Mouse (Mus musculus) layer of hippocampus, adult 18-20 months (tissue): ENCODE results near the gene Ugt1a5. TPM values are rescaled to one million over a fixed set of nuclear protein-coding genes. Genes with fewer than 3 reads are reported as not detected.

Experiments
- DNase-seq, 2 experiments: peaks; one replicate each; pipeline ENCODE4 v3.0.0; 2022; ENCODE audit warnings: low spot score in 2 of 2
- total RNA-seq, 2 experiments: library from RNA; stranded (reverse); gene quantifications; 2 replicates each; pipeline ENCODE4 v1.2.3; 2021

Ugt1a5 gene
- total RNA-seq, 2 experiments from 2014 or later = 0.25 TPM; not detected in 1

- DNase-seq = no peak
Measured at GRCm38 (mm10) chr1:88195687-88196086, 29.9 kb downstream of the Ugt1a5 start.

- DNase-seq = no peak
Measured at GRCm38 (mm10) chr1:88197443-88197842, 31.6 kb downstream of the Ugt1a5 start.

GRCm38 (mm10) chr1:88199996-88200395, 34.2 kb downstream of the Ugt1a5 start:
- DNase-seq = no peak

- DNase-seq = no peak
Measured at GRCm38 (mm10) chr1:88200456-88200855, 34.6 kb downstream of the Ugt1a5 start, which contains the start of gene Ugt1a2. Gene Ugt1a2 (plus strand): TSS chr1:88200601.

GRCm38 (mm10) chr1:88205294-88205922, 39.6 kb downstream of the Ugt1a5 start, which contains the start of gene Dnajb3:
Gene Dnajb3 (minus strand): TSS chr1:88205782.
- DNase-seq = peak; percentile 83 to 91

GRCm38 (mm10) chr1:88206843-88207479, 41.1 kb downstream of the Ugt1a5 start:
- DNase-seq = no peak

- peak in 1 of 2 experiments; percentile 2 for DNase-seq
Measured at GRCm38 (mm10) chr1:88211812-88212211, 46.0 kb downstream of the Ugt1a5 start, which contains the start of gene Ugt1a1. Gene Ugt1a1 (plus strand): TSS chr1:88211959.

- peak in 1 of 2 experiments; percentile 3 for DNase-seq
Measured at GRCm38 (mm10) chr1:88212341-88213045, 46.7 kb downstream of the Ugt1a5 start.

- DNase-seq = no peak
Measured at GRCm38 (mm10) chr1:88213061-88213460, 47.2 kb downstream of the Ugt1a5 start.

GRCm38 (mm10) chr1:88213766-88214461, 48.1 kb downstream of the Ugt1a5 start:
- peak in 1 of 2 experiments; percentile 2 for DNase-seq

GRCm38 (mm10) chr1:88214462-88214952, 48.7 kb downstream of the Ugt1a5 start:
- no peak for DNase-seq

- DNase-seq = no peak
Measured at GRCm38 (mm10) chr1:88215466-88216380, 49.9 kb downstream of the Ugt1a5 start.

- no peak for DNase-seq
Measured at GRCm38 (mm10) chr1:88216551-88216950, 50.7 kb downstream of the Ugt1a5 start.

- DNase-seq = peak in 1 of 2 experiments; percentile 1
Measured at GRCm38 (mm10) chr1:88217144-88217543, 51.3 kb downstream of the Ugt1a5 start.

GRCm38 (mm10) chr1:88217576-88217975, 51.8 kb downstream of the Ugt1a5 start:
- peak in 1 of 2 experiments; percentile 2 for DNase-seq

- peak in 1 of 2 experiments; percentile 15 for DNase-seq
Measured at GRCm38 (mm10) chr1:88218051-88218450, 52.2 kb downstream of the Ugt1a5 start.

GRCm38 (mm10) chr1:88218591-88218990, 52.8 kb downstream of the Ugt1a5 start:
- peak in 1 of 2 experiments; percentile 2 for DNase-seq

- peak in 1 of 2 experiments; percentile 2 for DNase-seq
Measured at GRCm38 (mm10) chr1:88219054-88219453, 53.2 kb downstream of the Ugt1a5 start.

- DNase-seq = peak in 1 of 2 experiments; percentile 1
Measured at GRCm38 (mm10) chr1:88220336-88220735, 54.5 kb downstream of the Ugt1a5 start.

- DNase-seq = no peak
Measured at GRCm38 (mm10) chr1:88222216-88222615, 56.4 kb downstream of the Ugt1a5 start.
